Mouse (Mus musculus): ENCODE results near the gene Csgalnact2. TPM values are rescaled to one million over a fixed set of nuclear protein-coding genes. Genes with fewer than 3 reads are reported as not detected.

The Csgalnact2 gene
- total and polyA plus RNA-seq, 3 experiments: 2.2 to 6.4 (median 3.0) TPM

- H3K36me3 ChIP-seq (replicated peaks in 1 of 2; ENCODE audit: control insufficient read depth in 1 of 2, insufficient read depth in 1 of 2, low read length in 1 of 2): no peaks in the 10 kb centered on the region
- TF ChIP-seq POLR2A (IDR thresholded peaks at IDR 0.05; ENCODE audit: low read depth, low read length) (no peak), CTCF (conservative IDR thresholded peaks at IDR 0.05 in 1 of 2, IDR thresholded peaks at IDR 0.05 in 1 of 2; ENCODE audit: low read depth in 2 of 2, low read length in 2 of 2) (peak in 1 of 2 experiments; percentile 66; a peak in 2 of 4 replicates), ZKSCAN1 (IDR thresholded peaks at IDR 0.05; ENCODE audit: borderline replicate concordance, low read depth, low read length) (no peak), GABPA (IDR thresholded peaks at IDR 0.05; ENCODE audit: insufficient replicate concordance, low read depth, low read length) (no peak), SMC3 (IDR thresholded peaks at IDR 0.05; ENCODE audit: low read depth, low read length) (peak; percentile 28; the same call in 1 of the 2 replicates), RAD21 (IDR thresholded peaks at IDR 0.05; ENCODE audit: low read depth, low read length) (peak; percentile 46), CHD1 (IDR thresholded peaks at IDR 0.05; ENCODE audit: low read depth, low read length) (no peak)
- in situ Hi-C loops (cut with MboI; ENCODE audit: low pct_ligation_motif_present, low pct_unique_long_range_greater_than_20kb, low sequenced_read_pairs) (no loop called here), dilution Hi-C loops (cut with MboI; ENCODE audit: extremely low pct_ligation_motif_present, extremely low pct_unique_long_range_greater_than_20kb, low sequenced_read_pairs) (no loop called here)
- no peak overlapping the region for H3K4me2 ChIP-seq (ENCODE audit: insufficient read depth, low read depth, poor library complexity, severe bottlenecking)
- no peak overlapping the region for H3K27ac ChIP-seq (ENCODE audit: insufficient read depth, low read depth)
- DNase-seq (ENCODE audit: extremely low read depth): peak; percentile 27
- no peaks in the 10 kb centered on the region for H3K79me2 ChIP-seq (replicated peaks; ENCODE audit: control insufficient read depth, extremely low read depth, insufficient read depth, poor library complexity, severe bottlenecking)
- H3K4me3 ChIP-seq (replicated peaks in 1 of 3; ENCODE audit: low read depth in 2 of 3, low read length in 2 of 3, poor library complexity in 1 of 3): no peak overlapping the region
- H3K9me3 ChIP-seq (replicated peaks; ENCODE audit: low read length): no peaks in the 10 kb centered on the region
- H3K4me1 ChIP-seq (ENCODE audit: control insufficient read depth in 1 of 2, insufficient read depth in 2 of 2): peaks cover 0 to 9% of the 10 kb centered on the region in 2 experiments; a peak in 2 of 4 replicates
- peaks cover 77% of the 10 kb centered on the region for H3K27me3 ChIP-seq (replicated peaks)
- no peak overlapping the region for H3K9ac ChIP-seq (ENCODE audit: insufficient read depth, low read depth)
These were observed 73.9 kb downstream of the Csgalnact2 start for GRCm38 (mm10) chr6:118064968-118065530.

GRCm38 (mm10) chr6:118063266-118063665 lies 75.7 kb downstream of the Csgalnact2 start:
- no peaks in the 10 kb centered on the region for H3K36me3 ChIP-seq (replicated peaks in 1 of 2; ENCODE audit: control insufficient read depth in 1 of 2, insufficient read depth in 1 of 2, low read length in 1 of 2)
- in situ Hi-C loops (cut with MboI; ENCODE audit: low pct_ligation_motif_present, low pct_unique_long_range_greater_than_20kb, low sequenced_read_pairs) (no loop called here), dilution Hi-C loops (cut with MboI; ENCODE audit: extremely low pct_ligation_motif_present, extremely low pct_unique_long_range_greater_than_20kb, low sequenced_read_pairs) (no loop called here)
- no peaks in the 10 kb centered on the region for H3K79me2 ChIP-seq (replicated peaks; ENCODE audit: control insufficient read depth, extremely low read depth, insufficient read depth, poor library complexity, severe bottlenecking)
- H3K9ac ChIP-seq (ENCODE audit: insufficient read depth, low read depth): no peak overlapping the region
- H3K27me3 ChIP-seq (replicated peaks): peaks cover 71% of the 10 kb centered on the region
- peaks cover 0 to 9% of the 10 kb centered on the region in 2 experiments; a peak in 2 of 4 replicates for H3K4me1 ChIP-seq (ENCODE audit: control insufficient read depth in 1 of 2, insufficient read depth in 2 of 2)
- H3K4me2 ChIP-seq (ENCODE audit: insufficient read depth, low read depth, poor library complexity, severe bottlenecking): no peak overlapping the region
- no peak for TF ChIP-seq NRF1 (IDR thresholded peaks at IDR 0.05; ENCODE audit: low read depth, low read length)
- no peak for TF ChIP-seq POLR2AphosphoS2 (IDR thresholded peaks at IDR 0.05; ENCODE audit: low read depth, low read length)
- no peak for TF ChIP-seq ZMIZ1 (IDR thresholded peaks at IDR 0.05; ENCODE audit: low read depth, low read length)
- no peak for TF ChIP-seq MAFK (IDR thresholded peaks at IDR 0.05; ENCODE audit: insufficient replicate concordance, low read length)
- TF ChIP-seq MAX (IDR thresholded peaks at IDR 0.05; ENCODE audit: low read length): no peak
- TF ChIP-seq MXI1 (IDR thresholded peaks at IDR 0.05; ENCODE audit: low read depth, low read length): no peak
- no peak for TF ChIP-seq NELFE (IDR thresholded peaks at IDR 0.05; ENCODE audit: low read depth, low read length)
- no peak for TF ChIP-seq HCFC1 (IDR thresholded peaks at IDR 0.05; ENCODE audit: low read depth, low read length)
- no peak for TF ChIP-seq ZKSCAN1 (IDR thresholded peaks at IDR 0.05; ENCODE audit: borderline replicate concordance, low read depth, low read length)
- no peak for TF ChIP-seq PAX5 (IDR thresholded peaks at IDR 0.05; ENCODE audit: low read length)
- TF ChIP-seq CHD2 (IDR thresholded peaks at IDR 0.05; ENCODE audit: low read length): no peak
- no peak for TF ChIP-seq SMC3 (IDR thresholded peaks at IDR 0.05; ENCODE audit: low read depth, low read length)
- no peak for TF ChIP-seq KAT2A (IDR thresholded peaks at IDR 0.05; ENCODE audit: insufficient replicate concordance, low read length)
- TF ChIP-seq BHLHE40 (IDR thresholded peaks at IDR 0.05; ENCODE audit: low read depth, low read length): no peak
- no peak for TF ChIP-seq MAZ (IDR thresholded peaks at IDR 0.05; ENCODE audit: low read depth, low read length)
- TF ChIP-seq CHD1 (IDR thresholded peaks at IDR 0.05; ENCODE audit: low read depth, low read length): no peak
- TF ChIP-seq ETS1 (conservative IDR thresholded peaks at IDR 0.05; ENCODE audit: low read depth, low read length): no peak
- no peak for TF ChIP-seq JUN (IDR thresholded peaks at IDR 0.05; ENCODE audit: insufficient read depth, low read depth, low read length)
- TF ChIP-seq MYC (IDR thresholded peaks at IDR 0.05; ENCODE audit: low read depth, low read length): no peak
- TF ChIP-seq EP300 (IDR thresholded peaks at IDR 0.05; ENCODE audit: low read length): no peak
- peaks cover 4% of the 10 kb centered on the region for H3K9me3 ChIP-seq (replicated peaks; ENCODE audit: low read length)
- H3K4me3 ChIP-seq (replicated peaks in 1 of 3; ENCODE audit: low read depth in 2 of 3, low read length in 2 of 3, poor library complexity in 1 of 3): no peak overlapping the region
- no peak for DNase-seq (ENCODE audit: extremely low read depth)
- no peak overlapping the region for H3K27ac ChIP-seq (ENCODE audit: insufficient read depth, low read depth)
